Mouse (Mus musculus): ENCODE data around the gene Gm17606. TPM values are rescaled to one million over a fixed set of nuclear protein-coding genes. Genes with fewer than 3 reads are reported as not detected.
A peak's percentile ranks its signal among the peaks of the same experiment; 100 is the strongest.

Gene Gm17606
- polyA plus RNA-seq, 1 experiment from 2014 or later: not detected

DNA sequence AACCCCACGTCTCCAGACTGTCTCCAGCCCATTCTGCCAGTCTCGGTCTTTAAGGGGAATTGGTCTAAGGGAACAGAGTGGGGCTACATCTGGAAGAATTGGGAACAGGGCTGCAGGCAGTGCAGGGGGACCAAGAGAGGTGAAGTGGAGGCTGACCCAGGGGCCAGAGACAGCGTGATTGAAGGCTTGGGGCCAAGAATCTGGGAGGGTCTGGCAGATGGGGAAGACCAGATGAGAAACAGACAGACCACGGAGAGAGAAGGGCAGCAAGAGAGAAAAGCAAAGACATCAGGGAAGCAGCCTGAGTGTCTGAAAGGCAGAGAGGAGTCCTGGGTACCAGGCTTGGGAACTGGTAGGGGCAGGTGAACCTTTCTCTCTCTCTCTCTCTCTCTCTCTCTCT, 631 bp upstream of the Gm17606 start:
- Histone ChIP-seq H3K4me2 (ENCODE audit: low read length) (peak overlapping the region; percentile 30), H3K27ac (no peak overlapping the region), H3K9me3 (replicated peaks; ENCODE audit: low read length) (no peaks in the 10 kb centered on the region), H3K4me3 (replicated peaks; ENCODE audit: low read depth, low read length) (0 out of 2 replicates have a peak overlapping the region, but pooled peaks have one; percentile 4), H3K36me3 (ENCODE audit: insufficient read depth, low read length) (peaks cover 33% of the 10 kb centered on the region), H3K27me3 (ENCODE audit: insufficient read depth, low read length) (no peaks in the 10 kb centered on the region), H3K4me1 (replicated peaks; ENCODE audit: insufficient read depth, low read length) (no peaks in the 10 kb centered on the region; the same call in 1 of the 2 replicates), H3K9ac (ENCODE audit: low read depth, low read length) (no peak overlapping the region)
- ATAC-seq (replicated peaks; ENCODE audit: low FRiP score, low read depth) (no peak), DNase-seq (ENCODE audit: low spot score) (no peak)
- WGBS: 29% methylated on average over 4 of the region's 4 CpGs
- TF ChIP-seq CTCF (IDR thresholded peaks at IDR 0.05; ENCODE audit: low read depth): no peak

- peak within 1 kb of the TSS; percentile 66 for H3K4me3 ChIP-seq (replicated peaks; ENCODE audit: low read depth, low read length)
- H3K4me2 ChIP-seq (ENCODE audit: low read length): peak within 1 kb of the TSS; percentile 99
- under 1% methylated on average over 51 of the region's 52 CpGs for WGBS
- peaks cover 42% of the 10 kb centered on the region for H3K36me3 ChIP-seq (ENCODE audit: insufficient read depth, low read length)
- H3K27ac ChIP-seq: peak within 1 kb of the TSS; percentile 60; the same call in 1 of the 2 replicates
- TF ChIP-seq CTCF (IDR thresholded peaks at IDR 0.05; ENCODE audit: low read depth): peak; percentile 90
- peak within 1 kb of the TSS; percentile 78 for H3K9ac ChIP-seq (ENCODE audit: low read depth, low read length)
- H3K9me3 ChIP-seq (replicated peaks; ENCODE audit: low read length): no peaks in the 10 kb centered on the region
- ATAC-seq (replicated peaks; ENCODE audit: low FRiP score, low read depth) (peak; percentile 89), DNase-seq (ENCODE audit: low spot score) (peak; percentile 92)
- no peaks in the 10 kb centered on the region; the same call in 1 of the 2 replicates for H3K4me1 ChIP-seq (replicated peaks; ENCODE audit: insufficient read depth, low read length)
- no peaks in the 10 kb centered on the region for H3K27me3 ChIP-seq (ENCODE audit: insufficient read depth, low read length)
Measured at GRCm38 (mm10) chr14:54641305-54641969, 685 bp downstream of the Gm17606 start, which contains the start of gene Cdh24. Gene Cdh24 (minus strand): TSS chr14:54641364.

- Histone ChIP-seq H3K4me3 (replicated peaks; ENCODE audit: low read depth, low read length) (no peak overlapping the region), H3K9ac (ENCODE audit: low read depth, low read length) (no peak overlapping the region), H3K4me1 (replicated peaks; ENCODE audit: insufficient read depth, low read length) (no peaks in the 10 kb centered on the region; the same call in 1 of the 2 replicates), H3K9me3 (replicated peaks; ENCODE audit: low read length) (no peaks in the 10 kb centered on the region), H3K27me3 (ENCODE audit: insufficient read depth, low read length) (no peaks in the 10 kb centered on the region), H3K4me2 (ENCODE audit: low read length) (no peak overlapping the region), H3K36me3 (ENCODE audit: insufficient read depth, low read length) (peaks cover 48% of the 10 kb centered on the region), H3K27ac (no peak overlapping the region)
- DNase-seq (ENCODE audit: low spot score) (no peak), ATAC-seq (replicated peaks; ENCODE audit: low FRiP score, low read depth) (no peak)
- 79% methylated on average over 25 of the region's 25 CpGs for WGBS
- no peak for TF ChIP-seq CTCF (IDR thresholded peaks at IDR 0.05; ENCODE audit: low read depth)
Measured at GRCm38 (mm10) chr14:54642224-54642944, 1.6 kb downstream of the Gm17606 start.

DNA sequence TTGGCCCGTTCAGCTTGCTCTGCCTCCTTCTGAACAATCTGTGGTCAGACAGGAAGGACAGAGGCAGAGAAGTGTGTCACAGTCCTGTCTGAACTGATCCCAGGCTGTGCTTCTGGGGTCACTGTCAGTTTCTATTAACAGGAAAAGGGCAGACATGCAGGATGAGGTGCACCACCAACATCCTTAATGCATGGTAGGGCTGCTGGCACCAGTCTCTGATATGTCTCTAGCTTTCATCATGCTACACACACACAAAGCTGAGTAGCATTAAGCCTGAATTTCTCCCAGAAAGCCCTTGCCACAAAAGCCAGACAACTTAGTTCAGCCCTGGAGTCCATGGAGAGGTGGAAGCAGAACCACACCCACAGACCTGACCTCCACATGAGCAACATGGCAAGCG, 2.3 kb downstream of the Gm17606 start:
- no peak for ATAC-seq (replicated peaks; ENCODE audit: low FRiP score, low read depth)
- Histone ChIP-seq H3K9me3 (replicated peaks; ENCODE audit: low read length) (no peaks in the 10 kb centered on the region), H3K4me1 (replicated peaks; ENCODE audit: insufficient read depth, low read length) (no peaks in the 10 kb centered on the region; the same call in 1 of the 2 replicates), H3K27me3 (ENCODE audit: insufficient read depth, low read length) (no peaks in the 10 kb centered on the region), H3K4me3 (replicated peaks; ENCODE audit: low read depth, low read length) (no peak overlapping the region), H3K27ac (no peak overlapping the region), H3K36me3 (ENCODE audit: insufficient read depth, low read length) (peaks cover 49% of the 10 kb centered on the region), H3K4me2 (ENCODE audit: low read length) (no peak overlapping the region), H3K9ac (ENCODE audit: low read depth, low read length) (no peak overlapping the region)
- TF ChIP-seq CTCF (IDR thresholded peaks at IDR 0.05; ENCODE audit: low read depth): no peak
- DNase-seq (ENCODE audit: low spot score): no peak
- WGBS: 83% methylated on average over 2 of the region's 2 CpGs

GRCm38 (mm10) chr14:54644294-54644693, 3.5 kb downstream of the Gm17606 start:
- no peak for TF ChIP-seq CTCF (IDR thresholded peaks at IDR 0.05; ENCODE audit: low read depth)
- 85% methylated on average over 9 of the region's 9 CpGs for WGBS
- no peaks in the 10 kb centered on the region for H3K27me3 ChIP-seq (ENCODE audit: insufficient read depth, low read length)

GRCm38 (mm10) chr14:54646455-54646854, 5.7 kb downstream of the Gm17606 start:
- ATAC-seq (replicated peaks; ENCODE audit: low FRiP score, low read depth): no peak
- no peak for TF ChIP-seq CTCF (IDR thresholded peaks at IDR 0.05; ENCODE audit: low read depth)
- no peak overlapping the region for H3K4me2 ChIP-seq (ENCODE audit: low read length)
- 92% methylated on average over 17 of the region's 17 CpGs for WGBS
- H3K4me1 ChIP-seq (replicated peaks; ENCODE audit: insufficient read depth, low read length): no peaks in the 10 kb centered on the region
- peaks cover 72% of the 10 kb centered on the region for H3K36me3 ChIP-seq (ENCODE audit: insufficient read depth, low read length)
- no peak for DNase-seq (ENCODE audit: low spot score)
- H3K27me3 ChIP-seq (ENCODE audit: insufficient read depth, low read length): no peaks in the 10 kb centered on the region
- H3K9me3 ChIP-seq (replicated peaks; ENCODE audit: low read length): no peaks in the 10 kb centered on the region
- no peak overlapping the region for H3K4me3 ChIP-seq (replicated peaks; ENCODE audit: low read depth, low read length)
- no peak overlapping the region for H3K9ac ChIP-seq (ENCODE audit: low read depth, low read length)
- no peak overlapping the region for H3K27ac ChIP-seq

More at GRCm38 (mm10) chr14:54644294-54644693, 3.5 kb downstream of the Gm17606 start:
- no peak overlapping the region for H3K4me2 ChIP-seq (ENCODE audit: low read length)
- no peak for ATAC-seq (replicated peaks; ENCODE audit: low FRiP score, low read depth)
- no peaks in the 10 kb centered on the region; the same call in 1 of the 2 replicates for H3K4me1 ChIP-seq (replicated peaks; ENCODE audit: insufficient read depth, low read length)
- no peak overlapping the region for H3K4me3 ChIP-seq (replicated peaks; ENCODE audit: low read depth, low read length)
- H3K9ac ChIP-seq (ENCODE audit: low read depth, low read length): no peak overlapping the region
- H3K36me3 ChIP-seq (ENCODE audit: insufficient read depth, low read length): peaks cover 59% of the 10 kb centered on the region
- no peak for DNase-seq (ENCODE audit: low spot score)
- H3K9me3 ChIP-seq (replicated peaks; ENCODE audit: low read length): no peaks in the 10 kb centered on the region
- H3K27ac ChIP-seq: no peak overlapping the region

Data from kidney, postnatal 0 days (tissue).